Mouse (Mus musculus): Measurements from ENCODE around the gene Noxa1. TPM values are rescaled to one million over a fixed set of nuclear protein-coding genes. Genes with fewer than 3 reads are reported as not detected.

Noxa1 gene
- total and polyA plus RNA-seq, 2 experiments from 2014 or later = not detected

DNA sequence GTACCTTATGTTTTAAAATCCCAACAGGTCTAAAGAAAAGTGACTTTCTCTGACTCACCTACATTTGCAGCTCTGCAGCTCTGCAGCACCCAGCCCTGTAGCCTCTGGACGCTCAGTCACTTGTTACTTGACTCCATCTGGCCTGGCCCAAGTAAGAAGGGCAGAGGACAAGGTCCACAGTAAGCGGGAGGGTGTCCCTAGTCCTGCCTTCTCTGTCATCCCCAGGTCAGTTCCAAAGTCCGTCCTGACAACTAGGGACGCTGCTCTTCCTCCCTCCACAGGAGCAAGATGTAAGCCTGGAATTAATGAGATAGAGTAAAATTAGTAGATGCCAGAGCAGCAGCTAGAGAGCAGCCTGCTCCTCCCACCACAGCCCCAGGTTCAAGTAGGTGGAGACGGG, 14.9 kb downstream of the Noxa1 start, which contains the start of gene Entpd8:
TSS of gene Entpd8 (plus strand) at position 229 of the 400 bp plus-strand sequence.
- no peaks in the 10 kb centered on the region for H3K36me3 ChIP-seq (ENCODE audit: insufficient read depth, low read length)
- H3K27me3 ChIP-seq (ENCODE audit: insufficient read depth, low read length) = no peaks in the 10 kb centered on the region
- H3K4me1 ChIP-seq (ENCODE audit: insufficient read depth, low read length) = no peaks in the 10 kb centered on the region
- H3K4me3 ChIP-seq (ENCODE audit: low read length) = no peak within 1 kb of the TSS
- TF ChIP-seq CTCF (IDR thresholded peaks at IDR 0.05; ENCODE audit: low read depth) = no peak
- DNase-seq (ENCODE audit: low spot score) = no peak
- H3K9me3 ChIP-seq (ENCODE audit: low read length) = no peaks in the 10 kb centered on the region
- no peak for ATAC-seq
- H3K4me2 ChIP-seq (ENCODE audit: low read depth, low read length) = no peak within 1 kb of the TSS
- 72% methylated on average over 5 of the region's 5 CpGs for WGBS
- no peak within 1 kb of the TSS for H3K9ac ChIP-seq (replicated peaks; ENCODE audit: low read length)
- no peak within 1 kb of the TSS for H3K27ac ChIP-seq

DNA sequence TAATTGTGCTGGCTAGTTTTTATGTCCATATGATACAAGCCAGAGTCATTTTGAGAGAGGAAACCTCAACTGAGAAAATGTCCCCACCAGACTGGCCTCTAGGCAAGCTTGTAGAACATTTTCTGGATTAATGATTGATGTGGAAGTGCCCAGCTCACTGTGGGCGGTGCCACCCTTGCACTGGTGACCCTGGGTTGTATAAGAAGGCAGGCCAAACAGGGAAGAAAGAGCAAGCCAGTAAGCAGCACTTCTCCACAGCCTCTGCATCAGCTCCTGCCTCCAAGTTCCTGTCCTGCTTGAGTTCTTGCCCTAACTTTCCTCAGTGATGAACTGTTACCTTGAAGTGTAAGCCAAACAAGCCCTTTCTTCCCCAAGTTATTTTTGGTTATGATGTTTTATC, 16.0 kb downstream of the Noxa1 start:
- no peak overlapping the region for H3K9ac ChIP-seq (replicated peaks; ENCODE audit: low read length)
- no peaks in the 10 kb centered on the region for H3K27me3 ChIP-seq (ENCODE audit: insufficient read depth, low read length)
- DNase-seq (ENCODE audit: low spot score) (no peak), ATAC-seq (no peak)
- H3K36me3 ChIP-seq (ENCODE audit: insufficient read depth, low read length) = no peaks in the 10 kb centered on the region
- H3K9me3 ChIP-seq (ENCODE audit: low read length) = no peaks in the 10 kb centered on the region
- no peak overlapping the region for H3K4me3 ChIP-seq (ENCODE audit: low read length)
- H3K4me1 ChIP-seq (ENCODE audit: insufficient read depth, low read length) = no peaks in the 10 kb centered on the region
- 76% methylated on average over 1 of the region's 1 CpGs for WGBS
- H3K27ac ChIP-seq = no peak overlapping the region
- no peak for TF ChIP-seq CTCF (IDR thresholded peaks at IDR 0.05; ENCODE audit: low read depth)
- H3K4me2 ChIP-seq (ENCODE audit: low read depth, low read length) = no peak overlapping the region

DNA sequence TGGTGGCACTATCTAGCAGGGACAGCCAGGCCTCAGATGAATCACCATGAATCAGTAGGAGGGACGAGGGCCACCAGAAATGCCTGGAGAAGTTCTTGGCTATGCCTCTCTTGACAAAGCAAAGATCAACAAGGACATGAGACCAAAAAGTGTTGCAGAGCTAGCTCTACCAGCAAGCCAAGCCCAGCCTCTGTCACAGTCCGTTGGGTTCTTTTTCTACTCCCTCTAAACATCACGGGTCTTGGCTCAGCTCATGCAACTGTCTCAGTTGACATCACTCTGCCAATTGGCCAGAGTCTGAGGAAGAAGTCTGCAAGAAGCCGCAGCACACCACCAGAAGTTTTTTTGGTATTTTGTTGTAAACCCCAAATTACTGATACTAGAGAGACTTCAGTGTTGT, 19.4 kb downstream of the Noxa1 start:
- Histone ChIP-seq H3K27ac (no peak overlapping the region), H3K36me3 (ENCODE audit: insufficient read depth, low read length) (no peaks in the 10 kb centered on the region), H3K4me1 (ENCODE audit: insufficient read depth, low read length) (no peaks in the 10 kb centered on the region), H3K9me3 (ENCODE audit: low read length) (no peaks in the 10 kb centered on the region), H3K4me2 (ENCODE audit: low read depth, low read length) (no peak overlapping the region), H3K9ac (replicated peaks; ENCODE audit: low read length) (no peak overlapping the region), H3K27me3 (ENCODE audit: insufficient read depth, low read length) (no peaks in the 10 kb centered on the region), H3K4me3 (ENCODE audit: low read length) (no peak overlapping the region)
- ATAC-seq (no peak), DNase-seq (ENCODE audit: low spot score) (no peak)
- 59% methylated on average over 4 of the region's 4 CpGs for WGBS
- no peak for TF ChIP-seq CTCF (IDR thresholded peaks at IDR 0.05; ENCODE audit: low read depth)

DNA sequence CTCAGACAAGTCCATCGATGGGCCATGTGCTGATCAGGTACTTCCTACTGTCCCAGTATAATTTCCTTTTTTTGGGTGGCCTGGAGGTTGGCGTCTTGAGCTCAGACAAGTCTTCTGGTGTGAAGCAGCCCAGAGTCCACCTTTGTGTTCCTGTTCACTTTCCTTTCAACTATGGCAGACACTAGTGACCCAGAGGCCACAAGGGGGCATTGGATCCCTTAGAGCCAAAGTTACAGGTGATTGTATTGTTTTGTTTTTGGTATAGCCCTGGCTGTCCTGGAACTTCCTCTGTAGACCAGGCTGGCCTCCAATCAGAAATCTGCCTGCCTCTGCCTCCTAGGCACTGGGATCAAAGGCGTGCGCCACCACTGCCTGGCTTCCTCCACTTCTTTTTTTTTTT, 22.6 kb downstream of the Noxa1 start:
- H3K9ac ChIP-seq (replicated peaks; ENCODE audit: low read length) = no peak overlapping the region
- no peak for ATAC-seq
- 91% methylated on average over 4 of the region's 4 CpGs for WGBS
- no peak overlapping the region for H3K4me2 ChIP-seq (ENCODE audit: low read depth, low read length)
- H3K4me1 ChIP-seq (ENCODE audit: insufficient read depth, low read length) = no peaks in the 10 kb centered on the region
- no peak for DNase-seq (ENCODE audit: low spot score)
- no peaks in the 10 kb centered on the region for H3K36me3 ChIP-seq (ENCODE audit: insufficient read depth, low read length)
- no peak overlapping the region for H3K27ac ChIP-seq
- H3K27me3 ChIP-seq (ENCODE audit: insufficient read depth, low read length) = no peaks in the 10 kb centered on the region
- H3K9me3 ChIP-seq (ENCODE audit: low read length) = no peaks in the 10 kb centered on the region
- no peak overlapping the region for H3K4me3 ChIP-seq (ENCODE audit: low read length)
- TF ChIP-seq CTCF (IDR thresholded peaks at IDR 0.05; ENCODE audit: low read depth) = no peak

DNA sequence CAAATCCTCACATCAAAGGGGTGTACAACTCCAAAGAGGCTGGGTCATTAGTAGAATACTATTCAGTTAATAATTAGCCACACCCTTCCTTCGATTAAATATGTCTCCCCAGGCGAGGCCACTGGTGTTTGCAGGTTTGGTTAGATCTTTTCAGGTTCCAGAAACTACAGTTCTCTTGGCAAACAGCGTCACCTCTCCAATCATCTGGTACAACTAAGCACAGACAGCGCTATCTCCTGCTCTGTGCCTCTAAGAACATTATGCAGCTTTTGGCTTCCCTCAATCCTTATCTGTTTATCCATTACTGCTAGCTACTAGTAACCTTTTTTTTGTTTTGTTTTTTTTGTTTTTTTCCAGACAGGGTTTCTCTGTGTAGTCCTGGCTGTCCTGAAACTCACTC, 25.4 kb downstream of the Noxa1 start:
- no peak overlapping the region for H3K4me2 ChIP-seq (ENCODE audit: low read depth, low read length)
- DNase-seq (ENCODE audit: low spot score) = no peak

DNA sequence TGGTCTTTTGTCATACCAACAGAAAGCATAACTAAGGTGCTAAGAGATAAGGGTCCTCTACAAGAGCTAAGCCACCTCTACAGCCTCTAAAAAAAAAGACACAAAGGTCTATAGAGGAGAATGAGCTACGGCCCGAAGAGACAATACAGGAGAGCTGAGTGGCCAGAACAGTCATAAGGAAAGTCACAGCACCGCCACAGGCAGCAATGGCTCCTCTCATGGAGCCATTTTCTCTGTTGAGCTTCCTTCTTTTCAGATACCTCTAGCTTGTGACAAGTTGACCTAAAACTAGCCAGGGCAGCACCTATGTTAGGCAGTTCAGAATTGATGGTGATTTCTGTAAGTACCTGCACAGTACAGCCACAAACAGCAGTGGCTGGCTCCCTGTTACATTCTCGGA, 28.4 kb downstream of the Noxa1 start:
- H3K27me3 ChIP-seq (ENCODE audit: insufficient read depth, low read length) = no peaks in the 10 kb centered on the region
- WGBS = 78% methylated on average over 4 of the region's 4 CpGs
- ATAC-seq = no peak

More for the DNA sequence above, 25.4 kb downstream of the Noxa1 start:
- H3K4me3 ChIP-seq (ENCODE audit: low read length) = no peak overlapping the region
- no peak overlapping the region for H3K27ac ChIP-seq
- no peaks in the 10 kb centered on the region for H3K4me1 ChIP-seq (ENCODE audit: insufficient read depth, low read length)
- no peak for ATAC-seq
- TF ChIP-seq CTCF (IDR thresholded peaks at IDR 0.05; ENCODE audit: low read depth) = no peak
- no peak overlapping the region for H3K9ac ChIP-seq (replicated peaks; ENCODE audit: low read length)
- H3K27me3 ChIP-seq (ENCODE audit: insufficient read depth, low read length) = no peaks in the 10 kb centered on the region
- no peaks in the 10 kb centered on the region for H3K36me3 ChIP-seq (ENCODE audit: insufficient read depth, low read length)
- H3K9me3 ChIP-seq (ENCODE audit: low read length) = no peaks in the 10 kb centered on the region
- WGBS = 77% methylated on average over 4 of the region's 4 CpGs

DNA sequence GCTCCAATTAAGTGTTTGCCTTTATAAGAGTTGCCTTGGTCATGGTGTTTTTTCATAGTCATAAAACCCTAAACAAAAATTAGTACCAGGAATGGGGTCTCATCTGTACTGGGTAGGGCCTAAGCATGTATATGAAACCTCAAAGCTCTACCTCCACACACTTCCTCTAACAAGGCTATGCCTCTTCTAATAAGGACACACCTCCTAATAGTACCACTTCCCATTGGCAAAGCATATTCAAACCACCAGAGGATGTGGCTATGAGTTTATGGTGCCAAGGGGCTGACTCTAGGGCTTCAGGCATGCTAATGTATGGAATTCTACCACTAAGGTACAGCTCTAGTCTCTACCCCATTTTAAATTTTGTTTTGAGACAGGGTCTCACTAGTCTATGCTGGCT, 29.4 kb downstream of the Noxa1 start:
- H3K4me2 ChIP-seq (ENCODE audit: low read depth, low read length) = no peak overlapping the region
- TF ChIP-seq CTCF (IDR thresholded peaks at IDR 0.05; ENCODE audit: low read depth) = no peak
- H3K4me3 ChIP-seq (ENCODE audit: low read length) = no peak overlapping the region
- no peaks in the 10 kb centered on the region for H3K27me3 ChIP-seq (ENCODE audit: insufficient read depth, low read length)
- DNase-seq (ENCODE audit: low spot score) = no peak
- no peak for ATAC-seq
- H3K9ac ChIP-seq (replicated peaks; ENCODE audit: low read length) = no peak overlapping the region
- no peak overlapping the region for H3K27ac ChIP-seq
- H3K36me3 ChIP-seq (ENCODE audit: insufficient read depth, low read length) = peaks cover 8% of the 10 kb centered on the region; the same call in 1 of the 2 replicates
- H3K9me3 ChIP-seq (ENCODE audit: low read length) = no peaks in the 10 kb centered on the region
- no peaks in the 10 kb centered on the region for H3K4me1 ChIP-seq (ENCODE audit: insufficient read depth, low read length)

More for the DNA sequence above, 28.4 kb downstream of the Noxa1 start:
- Histone ChIP-seq H3K4me1 (ENCODE audit: insufficient read depth, low read length) (no peaks in the 10 kb centered on the region), H3K4me2 (ENCODE audit: low read depth, low read length) (no peak overlapping the region), H3K27ac (no peak overlapping the region), H3K36me3 (ENCODE audit: insufficient read depth, low read length) (peaks cover 7% of the 10 kb centered on the region; the same call in 1 of the 2 replicates), H3K9me3 (ENCODE audit: low read length) (no peaks in the 10 kb centered on the region), H3K4me3 (ENCODE audit: low read length) (no peak overlapping the region), H3K9ac (replicated peaks; ENCODE audit: low read length) (no peak overlapping the region)
- no peak for DNase-seq (ENCODE audit: low spot score)
- TF ChIP-seq CTCF (IDR thresholded peaks at IDR 0.05; ENCODE audit: low read depth) = no peak

All from hindbrain, postnatal 0 days (tissue).